Mouse (Mus musculus): Measurements from ENCODE around the gene Hspd1. TPM values are rescaled to one million over a fixed set of nuclear protein-coding genes. Genes with fewer than 3 reads are reported as not detected.
A peak's percentile ranks its signal among the peaks of the same experiment; 100 is the strongest.
"Not testable (repeated sequence)": the region's sequence is repeated elsewhere in the genome, so short reads cannot be mapped to it uniquely, and the experiment has no call there.

Hspd1 gene
- 100 to 1,000 TPM; 158 to 177 TPM for total RNA-seq (2021)
- long read RNA-seq, experiment 1, transcript Hspd1-201 (12 exons, 2,423 nt): major isoform, 114 of 321 reads
- long read RNA-seq, experiment 1, partial matches to known transcripts: 160 of 321 reads
- long read RNA-seq, experiment 1, other reads (novel, unspliced or antisense): 47 of 321 reads
- long read RNA-seq, experiment 2, transcript Hspd1-201 (12 exons, 2,423 nt): major isoform, 163 of 378 reads
- long read RNA-seq, experiment 2, partial matches to known transcripts: 137 of 378 reads
- long read RNA-seq, experiment 2, other reads (novel, unspliced or antisense): 78 of 378 reads

- intact Hi-C loops (cut with DNase I): loop anchor here (2.0 kb wide), 2 partner anchors 43 to 149 kb away; partner anchors contain the start of genes Mars2 and Mob4
- DNase-seq: peak; percentile 97 to 99
Observed at GRCm38 (mm10) chr1:55087932-55088610, at the start of gene Hspd1, which contains the start of gene Hspe1. Gene Hspd1, minus strand, starts transcription at chr1:55088243. Gene Hspe1, plus strand, starts transcription at chr1:55088132.

GRCm38 (mm10) chr1:55135846-55136245 is 47.8 kb upstream of the Hspd1 start:
- DNase-seq: no peak

GRCm38 (mm10) chr1:55134301-55134700 is 46.3 kb upstream of the Hspd1 start:
- DNase-seq: no peak
- intact Hi-C loops (cut with DNase I): loop anchor here (10.0 kb wide), 1 partner anchor 1850 kb away; no protein-coding TSS in a partner anchor

More at GRCm38 (mm10) chr1:55135846-55136245, 47.8 kb upstream of the Hspd1 start:
- intact Hi-C loops (cut with DNase I): loop anchor here (10.0 kb wide), 1 partner anchor 1849 kb away; no protein-coding TSS in a partner anchor

DNA sequence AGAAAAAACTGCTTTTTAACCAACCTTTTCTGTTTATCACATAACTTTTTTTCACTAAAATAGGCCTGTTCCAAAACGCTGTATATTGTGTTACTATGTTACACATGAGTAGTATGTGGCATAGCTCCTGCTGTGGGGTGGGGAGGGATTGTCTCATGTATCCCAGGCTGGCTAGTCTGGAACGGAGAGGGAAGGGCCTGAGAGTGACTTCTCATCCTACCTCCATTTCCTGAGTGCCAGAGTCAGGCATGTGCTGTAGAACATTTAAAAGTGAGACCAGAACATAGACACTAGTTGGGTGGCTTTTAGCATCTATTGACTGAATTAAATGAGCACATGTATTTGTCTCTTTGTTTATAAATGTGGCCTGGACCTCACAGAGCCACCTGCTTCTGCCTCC is 45.1 kb upstream of the Hspd1 start:
- intact Hi-C loops (cut with DNase I): loop anchor here (10.0 kb wide), 1 partner anchor 1852 kb away; no protein-coding TSS in a partner anchor
- DNase-seq: no peak

DNA sequence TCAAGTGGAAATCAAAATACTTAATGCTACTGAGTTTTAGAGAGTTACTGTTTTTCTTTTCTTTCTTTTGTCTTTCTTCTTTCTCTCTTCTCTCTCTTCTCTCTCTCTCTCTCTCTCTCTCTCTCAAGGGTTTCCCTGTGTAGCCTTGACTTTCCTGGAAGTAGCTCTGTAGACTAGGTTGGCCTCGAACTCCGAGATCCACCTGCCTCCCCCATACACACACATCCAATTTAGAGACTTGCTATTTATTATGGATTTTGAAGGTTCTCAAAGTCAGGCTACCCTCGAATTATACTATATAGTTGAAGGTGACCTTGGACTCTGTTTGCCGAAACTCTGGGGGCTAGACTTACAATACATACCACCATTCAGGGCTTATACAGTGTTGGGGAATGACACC is 44.3 kb upstream of the Hspd1 start:
- intact Hi-C loops (cut with DNase I): loop anchor here (10.0 kb wide), 1 partner anchor 1852 kb away; no protein-coding TSS in a partner anchor
- no peak for DNase-seq

DNA sequence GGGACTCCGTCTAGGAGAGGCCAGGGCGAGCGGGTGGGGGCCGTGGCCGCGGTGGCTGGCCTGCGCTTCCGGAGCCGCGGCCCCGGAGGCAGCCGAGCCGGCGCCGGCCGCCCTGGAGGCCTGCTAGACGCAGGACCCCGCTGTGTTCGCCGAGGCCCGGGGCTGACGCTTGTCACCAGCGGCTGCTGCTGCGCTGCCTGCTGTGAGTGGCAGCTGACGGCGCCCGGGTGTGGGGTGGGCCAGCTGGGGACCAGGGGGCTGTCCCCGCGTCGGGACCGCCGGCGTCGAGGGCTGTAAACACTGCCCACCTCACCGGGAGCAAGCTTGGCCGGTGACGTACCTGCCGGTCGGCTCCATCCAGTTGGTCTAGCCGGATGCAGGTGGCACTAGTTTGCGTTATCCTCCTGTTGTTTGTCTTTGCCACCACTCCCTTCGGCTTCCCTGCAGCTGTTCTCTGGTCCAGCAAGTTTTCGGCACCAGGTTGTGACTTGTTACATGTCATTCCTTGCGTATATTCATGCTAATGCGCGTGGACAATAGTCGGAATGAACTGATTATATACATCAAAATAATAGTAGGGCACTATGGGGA is 43.5 kb upstream of the Hspd1 start:
- no peak for DNase-seq
- intact Hi-C loops (cut with DNase I): loop anchor here (2.0 to 10.0 kb wide), 2 partner anchors 43 to 1853 kb away; partner anchors contain the start of genes Hspd1 and Hspe1

DNA sequence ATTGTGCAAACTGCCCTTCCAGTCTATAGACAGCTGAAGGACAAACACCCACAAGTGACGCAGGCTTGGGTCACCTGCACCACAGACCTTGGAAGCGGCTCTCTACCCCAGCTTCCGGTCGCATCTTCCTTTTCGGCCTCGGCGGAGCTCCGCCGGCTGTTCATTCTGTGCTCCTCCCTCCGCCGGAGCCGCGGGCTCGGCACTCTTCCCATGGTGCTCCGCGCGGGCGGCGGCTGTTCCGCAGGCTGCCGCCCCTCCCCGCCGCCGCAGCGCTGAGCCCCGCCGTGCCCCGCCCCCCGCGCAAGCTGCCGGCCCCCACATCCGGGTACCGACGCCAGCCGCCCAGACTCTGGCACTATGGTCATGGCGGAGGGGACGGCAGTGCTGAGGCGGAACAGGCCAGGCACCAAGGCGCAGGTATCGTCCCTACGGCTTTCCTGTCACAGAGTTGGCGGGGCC is 42.9 kb upstream of the Hspd1 start, which contains the start of gene Mob4:
Mob4 (plus strand) TSS at position 289 of the 459 bp plus-strand sequence.
- peak; percentile 92 for DNase-seq
- intact Hi-C loops (cut with DNase I): loop anchor here (2.0 to 10.0 kb wide), 2 partner anchors 42 to 1854 kb away; partner anchors contain the start of genes Hspd1 and Hspe1

- DNase-seq: no peak
- intact Hi-C loops (cut with DNase I): loop anchor here (2.0 to 10.0 kb wide), 2 partner anchors 42 to 1854 kb away; partner anchors contain the start of genes Hspd1 and Hspe1
Observed at GRCm38 (mm10) chr1:55130190-55130916, 42.3 kb upstream of the Hspd1 start.

GRCm38 (mm10) chr1:55129716-55130115 is 41.7 kb upstream of the Hspd1 start:
- intact Hi-C loops (cut with DNase I): loop anchor here (2.0 to 10.0 kb wide), 2 partner anchors 41 to 1855 kb away; partner anchors contain the start of genes Hspd1 and Hspe1
- no peak for DNase-seq

DNA sequence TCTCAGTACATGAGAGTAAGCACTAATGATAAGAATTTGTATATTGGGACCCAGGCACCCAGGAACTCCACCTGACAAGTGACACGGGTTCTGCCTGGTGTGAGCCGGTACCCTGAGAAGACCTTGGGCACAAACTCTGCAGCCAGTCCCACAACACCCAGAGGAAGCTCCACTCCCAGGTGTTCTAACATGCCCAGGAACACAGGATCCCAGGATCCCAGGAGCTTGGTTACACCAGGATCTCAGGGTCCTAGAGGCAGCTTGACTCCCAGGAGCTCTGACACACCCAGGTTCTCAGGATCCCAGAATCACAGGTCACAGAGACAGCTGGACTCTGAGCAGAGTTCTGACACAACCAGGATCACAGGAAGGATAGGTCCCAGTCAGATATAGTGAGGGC is 36.1 kb upstream of the Hspd1 start:
- intact Hi-C loops (cut with DNase I); DNase-seq: not testable (repeated sequence)

GRCm38 (mm10) chr1:55123561-55123960 is 35.5 kb upstream of the Hspd1 start:
- no peak for DNase-seq
- intact Hi-C loops (cut with DNase I): no loop called here

GRCm38 (mm10) chr1:55123046-55123445 is 35.0 kb upstream of the Hspd1 start:
- intact Hi-C loops (cut with DNase I): no loop called here
- DNase-seq: no peak

GRCm38 (mm10) chr1:55109066-55109766 is 21.2 kb upstream of the Hspd1 start:
- intact Hi-C loops (cut with DNase I): no loop called here

GRCm38 (mm10) chr1:55108473-55108872 is 20.4 kb upstream of the Hspd1 start:
- intact Hi-C loops (cut with DNase I): no loop called here
- no peak for DNase-seq

More at GRCm38 (mm10) chr1:55109066-55109766, 21.2 kb upstream of the Hspd1 start:
- DNase-seq: no peak

DNA sequence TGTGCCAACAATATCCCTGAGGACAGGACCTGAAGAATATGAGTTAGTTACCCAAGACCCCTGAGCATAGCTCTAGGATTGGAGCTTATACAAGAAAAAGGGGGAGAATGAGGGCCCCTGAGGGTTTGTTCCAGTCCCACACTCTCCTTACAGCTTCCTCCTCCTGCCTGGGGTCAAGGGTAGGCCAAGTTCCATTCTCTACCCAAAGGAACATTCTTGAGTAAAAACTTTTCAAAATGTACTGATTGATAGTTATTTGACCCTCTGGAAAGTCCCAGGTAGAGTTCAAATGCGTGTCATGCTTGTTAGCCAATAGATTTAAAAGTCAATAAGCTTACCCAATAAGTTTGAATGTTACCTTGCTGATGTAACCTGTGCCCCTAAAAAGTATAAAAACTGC is 19.6 kb upstream of the Hspd1 start:
- DNase-seq: no peak
- intact Hi-C loops (cut with DNase I): no loop called here

- intact Hi-C loops (cut with DNase I): no loop called here
- no peak for DNase-seq
Observed at GRCm38 (mm10) chr1:55106919-55107585, 19.0 kb upstream of the Hspd1 start.

DNA sequence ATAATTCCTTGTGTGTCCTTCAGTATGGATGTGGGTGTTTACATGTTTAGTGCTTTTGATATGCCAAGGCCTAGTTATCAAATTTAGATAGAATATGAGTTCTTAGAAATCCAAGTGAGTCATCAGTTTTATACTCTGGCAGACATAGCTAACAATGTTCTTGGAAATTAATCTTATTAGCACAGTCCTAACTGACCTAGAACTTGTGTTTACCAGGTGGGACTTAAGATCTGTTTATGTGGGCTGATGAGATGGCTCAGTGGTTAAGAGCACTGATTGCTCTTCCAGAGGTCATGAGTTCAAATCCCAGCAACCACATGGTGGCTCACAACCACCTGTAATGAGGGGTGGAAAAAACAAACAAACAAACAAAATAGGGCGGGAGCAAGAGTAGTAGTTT is 4.4 kb upstream of the Hspd1 start:
- intact Hi-C loops (cut with DNase I): no loop called here

DNA sequence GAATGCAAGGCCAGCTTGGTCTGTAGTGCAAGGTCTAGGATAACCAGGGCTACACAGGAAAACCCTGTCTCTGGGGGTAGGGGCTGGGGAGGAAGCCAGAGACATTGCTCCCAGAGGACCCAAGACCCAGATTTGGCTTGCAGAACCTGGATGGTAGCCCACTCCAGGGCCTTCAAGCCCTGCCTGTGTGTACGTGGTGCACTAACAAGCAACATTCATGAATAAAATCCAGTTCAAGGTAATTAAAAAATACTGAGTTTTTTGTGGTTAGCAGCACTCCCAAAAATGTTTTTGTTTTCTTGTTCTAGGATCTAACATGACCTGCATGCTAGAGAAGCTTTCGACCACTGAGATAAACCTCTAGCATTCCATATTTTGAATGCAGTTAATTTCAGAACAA is 4.0 kb upstream of the Hspd1 start:
- DNase-seq: no peak
- intact Hi-C loops (cut with DNase I): no loop called here

More for the DNA sequence above, 4.4 kb upstream of the Hspd1 start:
- DNase-seq: no peak
